Comparison of ENCODE assay signal across 8 mouse cellular contexts in the genomic region with DNA sequence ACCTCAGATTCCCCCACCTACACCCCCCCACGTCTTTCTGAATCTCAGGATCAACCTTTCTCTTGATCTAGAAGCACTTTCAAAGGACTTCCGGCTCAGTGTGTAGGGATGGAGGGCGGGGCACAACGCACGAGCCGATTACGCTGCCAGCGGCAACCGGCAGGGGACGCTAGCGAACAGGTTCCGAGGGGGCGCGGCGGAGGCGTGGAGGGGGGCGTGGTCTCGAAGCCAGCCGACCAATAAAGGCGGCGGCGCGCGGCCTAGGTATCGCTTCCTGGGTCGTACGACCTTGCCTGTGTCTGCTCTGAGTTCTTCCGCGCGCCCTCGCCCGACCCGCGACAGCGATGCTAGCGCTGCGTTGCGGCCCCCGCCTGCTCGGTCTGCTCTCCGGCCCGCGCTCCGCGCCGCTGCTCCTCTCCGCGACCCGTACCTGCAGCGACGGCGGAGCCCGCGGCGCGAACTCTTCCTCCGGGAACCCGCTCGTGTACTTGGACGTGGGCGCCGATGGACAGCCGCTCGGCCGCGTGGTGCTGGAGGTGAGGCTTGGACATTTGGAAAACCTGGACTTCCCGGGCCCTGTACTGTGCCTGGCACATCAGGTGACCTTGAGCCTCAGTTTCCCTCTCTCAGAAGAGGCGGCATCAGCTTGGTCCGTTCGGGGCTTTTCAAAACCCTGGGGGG. TPM values are rescaled to one million over a fixed set of nuclear protein-coding genes. Genes with fewer than 3 reads are reported as not detected.
DNase-seq lines count a peak whose midpoint lies in the region; ATAC-seq and TF ChIP-seq lines count a peak whose summit lies in the region.

A gene (plus strand): TSS at position 267 of the 681 bp plus-strand sequence.

- dilution Hi-C loops in CH12.LX (cut with MboI; ENCODE audit: extremely low pct_ligation_motif_present, extremely low pct_unique_long_range_greater_than_20kb, low sequenced_read_pairs): no loop called here

- no peak within 1 kb of the TSS for H3K27ac ChIP-seq in CH12.LX (ENCODE audit: insufficient read depth, low read depth)
- H3K27ac ChIP-seq in forebrain, embryonic 12.5 days: peak within 1 kb of the TSS; percentile 39; the same call in 1 of the 2 replicates
- peak within 1 kb of the TSS; percentile 92 for H3K27ac ChIP-seq in heart, postnatal 0 days (ENCODE audit: low read depth)
- peak within 1 kb of the TSS; percentile 49; the same call in 1 of the 2 replicates for H3K27ac ChIP-seq in liver, embryonic 16.5 days (ENCODE audit: low read length)
- H3K27ac ChIP-seq in neural tube, embryonic 13.5 days (replicated peaks): peak within 1 kb of the TSS; percentile 68
- peak within 1 kb of the TSS; percentile 81 for H3K27ac ChIP-seq in testis, adult 2 months (ENCODE audit: control insufficient read depth, insufficient read depth, low read depth, low read length)

- DNase-seq in CH12.LX (ENCODE audit: extremely low read depth): peak; percentile 92
- DNase-seq in c-Kit-positive CD71-positive TER-119-negative erythroid progenitor cells, embryonic 14.5 days (ENCODE audit: low read depth): peak; percentile 88
- peak; percentile 90 for DNase-seq in heart, postnatal 0 days (ENCODE audit: low spot score)
- DNase-seq in kidney, postnatal 4 days: peak; percentile 98 to 99

- no peaks in the 10 kb centered on the region for H3K9me3 ChIP-seq in CH12.LX (replicated peaks; ENCODE audit: low read length)
- H3K9me3 ChIP-seq in forebrain, embryonic 12.5 days: no peaks in the 10 kb centered on the region
- no peaks in the 10 kb centered on the region for H3K9me3 ChIP-seq in heart, postnatal 0 days (replicated peaks; ENCODE audit: control insufficient read depth, low read length)
- H3K9me3 ChIP-seq in liver, embryonic 16.5 days (replicated peaks; ENCODE audit: control insufficient read depth, low read length): no peaks in the 10 kb centered on the region
- no peaks in the 10 kb centered on the region for H3K9me3 ChIP-seq in neural tube, embryonic 13.5 days

- no peaks in the 10 kb centered on the region for H3K27me3 ChIP-seq in CH12.LX (replicated peaks)
- 0 out of 2 replicates have a peak, but pooled peaks cover 3% of the 10 kb centered on the region for H3K27me3 ChIP-seq in forebrain, embryonic 12.5 days
- no peaks in the 10 kb centered on the region for H3K27me3 ChIP-seq in heart, postnatal 0 days (ENCODE audit: control insufficient read depth, insufficient read depth, low read length)
- no peaks in the 10 kb centered on the region for H3K27me3 ChIP-seq in liver, embryonic 16.5 days (ENCODE audit: control insufficient read depth, insufficient read depth, low read depth, low read length)
- H3K27me3 ChIP-seq in neural tube, embryonic 13.5 days: no peaks in the 10 kb centered on the region
- no peaks in the 10 kb centered on the region for H3K27me3 ChIP-seq in testis, adult 2 months (ENCODE audit: control insufficient read depth, insufficient read depth, low read length)

- TF ChIP-seq CTCF in CH12.LX (conservative IDR thresholded peaks at IDR 0.05 in 1 of 2, IDR thresholded peaks at IDR 0.05 in 1 of 2; ENCODE audit: low read depth in 2 of 2, low read length in 2 of 2): peak; percentile 55 to 90; a peak in 3 of 4 replicates
- peak; percentile 99 for TF ChIP-seq CTCF in heart, postnatal 0 days (IDR thresholded peaks at IDR 0.05; ENCODE audit: low read depth)
- TF ChIP-seq CTCF in testis, adult 2 months (IDR thresholded peaks at IDR 0.05; ENCODE audit: control insufficient read depth, insufficient read depth, insufficient replicate concordance, low read depth, low read length): peak; percentile 100

- WGBS in forebrain, embryonic 12.5 days: under 1% methylated on average over 66 of the region's 70 CpGs
- under 1% methylated on average over 70 of the region's 70 CpGs for WGBS in heart, postnatal 0 days
- under 1% methylated on average over 63 of the region's 70 CpGs for WGBS in liver, embryonic 16.5 days (ENCODE audit: insufficient replicate concordance)
- under 1% methylated on average over 55 of the region's 70 CpGs for WGBS in neural tube, embryonic 13.5 days

- ATAC-seq in forebrain, embryonic 12.5 days (ENCODE audit: low FRiP score): peak; percentile 92
- ATAC-seq in heart, postnatal 0 days (ENCODE audit: insufficient read depth, low read depth): peak; percentile 93
- peak; percentile 93 for ATAC-seq in liver, embryonic 16.5 days (ENCODE audit: low read depth)
- peak; percentile 92 for ATAC-seq in neural tube, embryonic 13.5 days (ENCODE audit: low read depth)

- peak within 1 kb of the TSS; percentile 71 for H3K4me2 ChIP-seq in CH12.LX (ENCODE audit: insufficient read depth, low read depth, poor library complexity, severe bottlenecking)
- H3K4me2 ChIP-seq in forebrain, embryonic 12.5 days: peak within 1 kb of the TSS; percentile 87
- peak within 1 kb of the TSS; percentile 86 for H3K4me2 ChIP-seq in heart, postnatal 0 days (ENCODE audit: low read depth, low read length)
- H3K4me2 ChIP-seq in liver, embryonic 16.5 days (ENCODE audit: low read depth, low read length): peak within 1 kb of the TSS; percentile 94
- H3K4me2 ChIP-seq in neural tube, embryonic 13.5 days: peak within 1 kb of the TSS; percentile 98

- peaks cover 25 to 37% of the 10 kb centered on the region in 2 experiments for H3K36me3 ChIP-seq in CH12.LX (replicated peaks in 1 of 2; ENCODE audit: control insufficient read depth in 1 of 2, insufficient read depth in 1 of 2, low read length in 1 of 2)
- H3K36me3 ChIP-seq in forebrain, embryonic 12.5 days (replicated peaks): peaks cover 33% of the 10 kb centered on the region
- peaks cover 32% of the 10 kb centered on the region for H3K36me3 ChIP-seq in heart, postnatal 0 days (replicated peaks; ENCODE audit: control insufficient read depth, insufficient read depth, low read length)
- peaks cover 2% of the 10 kb centered on the region; the same call in 1 of the 2 replicates for H3K36me3 ChIP-seq in liver, embryonic 16.5 days (ENCODE audit: control insufficient read depth, insufficient read depth)
- peaks cover 33% of the 10 kb centered on the region for H3K36me3 ChIP-seq in neural tube, embryonic 13.5 days
- peaks cover 2% of the 10 kb centered on the region for H3K36me3 ChIP-seq in testis, adult 2 months (ENCODE audit: control insufficient read depth, insufficient read depth, low read length)

- in situ Hi-C loops in CH12.LX (cut with MboI; ENCODE audit: low pct_ligation_motif_present, low pct_unique_long_range_greater_than_20kb, low sequenced_read_pairs): loop anchor here (25.0 kb wide), 1 partner anchor 582 kb away; no protein-coding TSS in a partner anchor

- peak; percentile 7 for TF ChIP-seq RAD21 in CH12.LX (IDR thresholded peaks at IDR 0.05; ENCODE audit: low read depth, low read length)

- peak; percentile 96 for TF ChIP-seq POLR2A in CH12.LX (IDR thresholded peaks at IDR 0.05; ENCODE audit: low read depth, low read length)
- TF ChIP-seq POLR2A in testis, adult 2 months (IDR thresholded peaks at IDR 0.05; ENCODE audit: control insufficient read depth, low read depth, low read length): peak; percentile 83

- TF ChIP-seq EP300 in CH12.LX (IDR thresholded peaks at IDR 0.05; ENCODE audit: low read length): peak; percentile 17; the same call in 1 of the 2 replicates
- 0 out of 2 replicates have a peak, but pooled peaks have one; percentile 19 for TF ChIP-seq EP300 in heart, postnatal 0 days (IDR thresholded peaks at IDR 0.05; ENCODE audit: low read depth)

- H3K79me2 ChIP-seq in CH12.LX (replicated peaks; ENCODE audit: control insufficient read depth, extremely low read depth, insufficient read depth, poor library complexity, severe bottlenecking): peaks cover 13% of the 10 kb centered on the region; the same call in 1 of the 2 replicates

- H3K4me1 ChIP-seq in CH12.LX (ENCODE audit: control insufficient read depth in 1 of 2, insufficient read depth in 2 of 2): peaks cover 13 to 23% of the 10 kb centered on the region in 2 experiments
- H3K4me1 ChIP-seq in forebrain, embryonic 12.5 days: peaks cover 23% of the 10 kb centered on the region
- H3K4me1 ChIP-seq in heart, postnatal 0 days (ENCODE audit: control insufficient read depth, insufficient read depth): peaks cover 22% of the 10 kb centered on the region
- peaks cover 16% of the 10 kb centered on the region for H3K4me1 ChIP-seq in liver, embryonic 16.5 days (ENCODE audit: control insufficient read depth, low read depth, low read length)
- peaks cover 33% of the 10 kb centered on the region for H3K4me1 ChIP-seq in neural tube, embryonic 13.5 days (replicated peaks)
- peaks cover 15% of the 10 kb centered on the region for H3K4me1 ChIP-seq in testis, adult 2 months (ENCODE audit: control insufficient read depth, insufficient read depth, low read length)

- H3K9ac ChIP-seq in CH12.LX (ENCODE audit: insufficient read depth, low read depth): peak within 1 kb of the TSS; percentile 75
- peak within 1 kb of the TSS; percentile 81 for H3K9ac ChIP-seq in forebrain, embryonic 12.5 days
- peak within 1 kb of the TSS; percentile 87 for H3K9ac ChIP-seq in heart, postnatal 0 days (replicated peaks; ENCODE audit: low read depth, low read length)
- peak within 1 kb of the TSS; percentile 76 for H3K9ac ChIP-seq in liver, embryonic 16.5 days (ENCODE audit: low read depth, low read length)
- peak within 1 kb of the TSS; percentile 92 for H3K9ac ChIP-seq in neural tube, embryonic 13.5 days

- peak within 1 kb of the TSS; percentile 87 to 94 (median 90) for H3K4me3 ChIP-seq in CH12.LX (replicated peaks in 1 of 3; ENCODE audit: low read depth in 2 of 3, low read length in 2 of 3, poor library complexity in 1 of 3)
- H3K4me3 ChIP-seq in forebrain, embryonic 12.5 days (replicated peaks): peak within 1 kb of the TSS; percentile 76
- H3K4me3 ChIP-seq in heart, postnatal 0 days (ENCODE audit: low read depth, low read length): peak within 1 kb of the TSS; percentile 93
- peak within 1 kb of the TSS; percentile 82 for H3K4me3 ChIP-seq in liver, embryonic 16.5 days (ENCODE audit: low read depth, low read length)
- H3K4me3 ChIP-seq in neural tube, embryonic 13.5 days: peak within 1 kb of the TSS; percentile 90
- H3K4me3 ChIP-seq in testis, adult 2 months (ENCODE audit: control insufficient read depth, low read depth, low read length): peak within 1 kb of the TSS; percentile 92

TF ChIP-seq in CH12.LX, 34 proteins besides CTCF, POLR2A, EP300 and RAD21 (continues in another document):
- TF ChIP-seq PAX5 (IDR thresholded peaks at IDR 0.05; ENCODE audit: low read length) (no peak), BHLHE40 (IDR thresholded peaks at IDR 0.05; ENCODE audit: low read depth, low read length) (peak; percentile 81)

RNA-seq across cellular contexts. Expression of the gene that starts here (rescaled TPM):
- total RNA-seq in CH12.LX (2012; rRNA removed): 29.1 and 38.3 TPM in 2 replicates
- total RNA-seq in CH12.LX (2014; rRNA removed): 50.3 and 52.9 TPM in 2 replicates
- polyA plus RNA-seq in CH12.LX (2012; ENCODE audit: insufficient read length, low read depth): 99.3 and 106 TPM in 2 replicates
- 32.4 and 35.6 TPM in 2 replicates for polyA plus RNA-seq in forebrain, embryonic 12.5 days (2016; fragmentation: Nextera tagmentation; extraction: Ambion mirVana)
- 205 and 222 TPM in 2 replicates for total RNA-seq in heart, postnatal 0 days (2014; rRNA removed; ENCODE audit: low replicate concordance)
- 140 and 151 TPM in 2 replicates for polyA plus RNA-seq in heart, postnatal 0 days (2015; fragmentation: Nextera tagmentation; extraction: Ambion mirVana)
- 20.5 and 26.0 TPM in 2 replicates for polyA plus RNA-seq in liver, embryonic 16.5 days (2015; fragmentation: Nextera tagmentation; extraction: Ambion mirVana)
- 27.6 and 31.0 TPM in 2 replicates for polyA plus RNA-seq in neural tube, embryonic 13.5 days (2015; fragmentation: Nextera tagmentation; extraction: Ambion mirVana)
- polyA plus RNA-seq in testis, adult 2 months (2012; rRNA removed): 11.6 and 12.5 TPM in 2 replicates
